Mouse (Mus musculus) hindbrain, embryonic 15.5 days (tissue): ENCODE results near the gene Antxrl. TPM values are rescaled to one million over a fixed set of nuclear protein-coding genes. Genes with fewer than 3 reads are reported as not detected.

Experiments
- ATAC-seq: fragments of 200-750 bp; cut with Nextera tagmentation; 2 replicates; pipeline ENCODE4 v1.8.0; 2017; ENCODE audit warnings: low read depth, moderate number of reproducible peaks, moderate TSS enrichment; ENCODE audit not compliant: low FRiP score
- H3K27ac ChIP-seq: fragments of 300-500 bp; sonication (generic); replicated peaks from 2 replicates; pipeline ENCODE4 v1.5.1; 2015; ENCODE audit warnings: mild to moderate bottlenecking, inconsistent platforms
- H3K27me3 ChIP-seq: fragments of 300-500 bp; sonication (generic); 2 replicates; pipeline ENCODE4 v1.6.1; 2015; ENCODE audit warnings: control low read depth, inconsistent platforms
- H3K36me3 ChIP-seq: fragments of 300-500 bp; sonication (generic); 2 replicates; pipeline ENCODE4 v1.6.1; 2015; ENCODE audit warnings: control low read depth, inconsistent platforms
- H3K4me1 ChIP-seq: fragments of 300-500 bp; sonication (generic); replicated peaks from 2 replicates; pipeline ENCODE4 v1.6.1; 2015; ENCODE audit warnings: control low read depth, inconsistent platforms
- H3K4me2 ChIP-seq: fragments of 300-500 bp; sonication (generic); 2 replicates; pipeline ENCODE4 v1.6.1; 2015; ENCODE audit warnings: moderate library complexity, mild to moderate bottlenecking, inconsistent platforms
- H3K4me3 ChIP-seq: fragments of 300-500 bp; sonication (generic); 2 replicates; pipeline ENCODE4 v1.5.1; 2015; ENCODE audit warnings: mild to moderate bottlenecking, inconsistent platforms
- H3K9ac ChIP-seq: fragments of 300-500 bp; sonication (generic); 2 replicates; pipeline ENCODE4 v1.6.1; 2015; ENCODE audit warnings: inconsistent platforms
- H3K9me3 ChIP-seq: fragments of 300-500 bp; sonication (generic); 2 replicates; pipeline ENCODE4 v1.6.1; 2016; ENCODE audit warnings: control low read depth, inconsistent platforms
- WGBS: fragments of 180-500 bp; shearing (Covaris S2); methylation state at CpG from one replicate; pipeline ENCODE4 v1.1.7; 2015; 5-methylcytosine and 5-hydroxymethylcytosine counted together
- polyA plus RNA-seq: library from polyadenylated mRNA; unstranded; fragments of >200 nt; fragmentation: Nextera tagmentation; extraction: Ambion mirVana; gene quantifications from 2 replicates; pipeline ENCODE4 v1.2.1, GENCODE M21; 2015

The Antxrl gene
- polyA plus RNA-seq, 1 experiment from 2014 or later: not detected

GRCm38 (mm10) chr14:34106389-34107062 is 54.0 kb downstream of the Antxrl start:
- H3K27ac ChIP-seq: no peak overlapping the region
- H3K4me1 ChIP-seq: no peaks in the 10 kb centered on the region
- no peak overlapping the region for H3K4me3 ChIP-seq
- H3K27me3 ChIP-seq: no peaks in the 10 kb centered on the region
- H3K9ac ChIP-seq: no peak overlapping the region
- no peak for ATAC-seq
- H3K36me3 ChIP-seq: no peaks in the 10 kb centered on the region
- 65% methylated on average over 11 of the region's 12 CpGs for WGBS
- H3K4me2 ChIP-seq: no peak overlapping the region
- no peaks in the 10 kb centered on the region for H3K9me3 ChIP-seq

- H3K4me3 ChIP-seq: no peak overlapping the region
- H3K9me3 ChIP-seq: no peaks in the 10 kb centered on the region
- 90% methylated on average over 4 of the region's 4 CpGs for WGBS
- no peaks in the 10 kb centered on the region for H3K4me1 ChIP-seq
- H3K36me3 ChIP-seq: no peaks in the 10 kb centered on the region
- no peak overlapping the region for H3K27ac ChIP-seq
- no peak for ATAC-seq
- H3K27me3 ChIP-seq: no peaks in the 10 kb centered on the region
- no peak overlapping the region for H3K4me2 ChIP-seq
- H3K9ac ChIP-seq: no peak overlapping the region
Observed at GRCm38 (mm10) chr14:34107594-34107993, 55.1 kb downstream of the Antxrl start.

GRCm38 (mm10) chr14:34114311-34114710 is 61.8 kb downstream of the Antxrl start:
- Histone ChIP-seq H3K27ac (no peak overlapping the region), H3K4me1 (no peaks in the 10 kb centered on the region), H3K36me3 (no peaks in the 10 kb centered on the region), H3K9ac (no peak overlapping the region), H3K9me3 (no peaks in the 10 kb centered on the region), H3K4me2 (no peak overlapping the region), H3K27me3 (no peaks in the 10 kb centered on the region), H3K4me3 (no peak overlapping the region)
- no peak for ATAC-seq
- WGBS: 88% methylated on average over 4 of the region's 4 CpGs

- no peak for ATAC-seq
- Histone ChIP-seq H3K27me3 (no peaks in the 10 kb centered on the region), H3K4me3 (no peak overlapping the region), H3K9me3 (no peaks in the 10 kb centered on the region), H3K9ac (no peak overlapping the region), H3K27ac (no peak overlapping the region), H3K36me3 (no peaks in the 10 kb centered on the region), H3K4me2 (no peak overlapping the region), H3K4me1 (no peaks in the 10 kb centered on the region)
- WGBS: 84% methylated on average over 7 of the region's 7 CpGs
Observed at GRCm38 (mm10) chr14:34119046-34119723, 66.7 kb downstream of the Antxrl start.

- Histone ChIP-seq H3K9ac (no peak overlapping the region), H3K27me3 (no peaks in the 10 kb centered on the region), H3K36me3 (no peaks in the 10 kb centered on the region), H3K4me1 (no peaks in the 10 kb centered on the region), H3K9me3 (no peaks in the 10 kb centered on the region), H3K27ac (no peak overlapping the region), H3K4me3 (no peak overlapping the region), H3K4me2 (no peak overlapping the region)
- ATAC-seq: no peak
- 73% methylated on average over 12 of the region's 12 CpGs for WGBS
Observed at GRCm38 (mm10) chr14:34120016-34120910, 67.8 kb downstream of the Antxrl start.

GRCm38 (mm10) chr14:34120923-34121351 is 68.4 kb downstream of the Antxrl start:
- Histone ChIP-seq H3K36me3 (no peaks in the 10 kb centered on the region), H3K4me2 (no peak overlapping the region), H3K27me3 (no peaks in the 10 kb centered on the region), H3K4me3 (no peak overlapping the region), H3K4me1 (no peaks in the 10 kb centered on the region), H3K27ac (no peak overlapping the region), H3K9ac (no peak overlapping the region), H3K9me3 (no peaks in the 10 kb centered on the region)
- 94% methylated on average over 3 of the region's 3 CpGs for WGBS
- no peak for ATAC-seq

GRCm38 (mm10) chr14:34121691-34122090 is 69.2 kb downstream of the Antxrl start:
- no peaks in the 10 kb centered on the region for H3K4me1 ChIP-seq
- H3K27me3 ChIP-seq: no peaks in the 10 kb centered on the region
- H3K36me3 ChIP-seq: no peaks in the 10 kb centered on the region
- no peak overlapping the region for H3K4me3 ChIP-seq
- ATAC-seq: no peak
- H3K9ac ChIP-seq: no peak overlapping the region
- H3K9me3 ChIP-seq: no peaks in the 10 kb centered on the region
- 95% methylated on average over 4 of the region's 4 CpGs for WGBS
- no peak overlapping the region for H3K4me2 ChIP-seq
- H3K27ac ChIP-seq: no peak overlapping the region

Other genes with a start within 250 kb of the Antxrl start
- 10.0 and 16.1 TPM in 2 replicates for gene Gdf10, start 129.1 kb upstream of the Antxrl start, polyA plus RNA-seq
- gene Gdf2, start 111.7 kb upstream of the Antxrl start, polyA plus RNA-seq: 0.06 TPM in 1 of 2 replicates, not detected in the other
- 0.05 and 0.06 TPM in 2 replicates for gene Rbp3, start 98.7 kb upstream of the Antxrl start, polyA plus RNA-seq
- 1.2 and 1.5 TPM in 2 replicates for gene Zfp488, start 73.9 kb upstream of the Antxrl start, polyA plus RNA-seq
- gene Gm30083, start 37.5 kb upstream of the Antxrl start, polyA plus RNA-seq: not detected in 2 replicates
- gene Gm5460, start 35.9 kb upstream of the Antxrl start, polyA plus RNA-seq: not detected in 2 replicates
- 0.16 TPM in 1 of 2 replicates, not detected in the other for gene Anxa8, start 33.3 kb downstream of the Antxrl start, polyA plus RNA-seq
- gene A630023A22Rik, start 50.0 kb downstream of the Antxrl start, polyA plus RNA-seq: not detected in 2 replicates
- gene Npy4r, start 99.8 kb downstream of the Antxrl start, polyA plus RNA-seq: 0.13 and 0.22 TPM in 2 replicates
- 6.1 and 6.2 TPM in 2 replicates for gene Gprin2, start 148.9 kb downstream of the Antxrl start, polyA plus RNA-seq
- gene Syt15, start 166.9 kb downstream of the Antxrl start, polyA plus RNA-seq: 0.83 and 1.0 TPM in 2 replicates